Mouse (Mus musculus) kidney, embryonic 14.5 days (tissue): ENCODE data around the gene Rasgrp4. TPM values are rescaled to one million over a fixed set of nuclear protein-coding genes. Genes with fewer than 3 reads are reported as not detected.

ENCODE experiments used
- ATAC-seq: fragments of 200-750 bp; cut with Nextera tagmentation; 2 replicates; pipeline ENCODE4 v1.8.0; 2017; ENCODE audit warnings: moderate number of reproducible peaks, mild to moderate bottlenecking, moderate TSS enrichment, moderate library complexity; ENCODE audit not compliant: low FRiP score, low TSS enrichment
- H3K27ac ChIP-seq: fragments of 300-500 bp; sonication (generic); 2 replicates; pipeline ENCODE4 v1.5.1; 2014; ENCODE audit warnings: low read depth, mild to moderate bottlenecking, low read length, moderate library complexity, mixed read lengths
- H3K27me3 ChIP-seq: fragments of 300-500 bp; sonication (generic); 2 replicates; pipeline ENCODE4 v1.6.1; 2014; ENCODE audit warnings: mild to moderate bottlenecking, low read length; ENCODE audit not compliant: control insufficient read depth, insufficient read depth
- H3K36me3 ChIP-seq: fragments of 300-500 bp; sonication (generic); 2 replicates; pipeline ENCODE4 v1.6.1; 2014; ENCODE audit warnings: low read length, mixed read lengths; ENCODE audit not compliant: control insufficient read depth, insufficient read depth
- H3K4me1 ChIP-seq: fragments of 300-500 bp; sonication (generic); 2 replicates; pipeline ENCODE4 v1.6.1; 2014; ENCODE audit warnings: low read length, mixed read lengths; ENCODE audit not compliant: control insufficient read depth, insufficient read depth
- H3K4me2 ChIP-seq: fragments of 300-500 bp; sonication (generic); replicated peaks from 2 replicates; pipeline ENCODE4 v1.6.1; 2014; ENCODE audit warnings: low read depth, mild to moderate bottlenecking, low read length
- H3K4me3 ChIP-seq: fragments of 300-500 bp; sonication (generic); 2 replicates; pipeline ENCODE4 v1.5.1; 2014; ENCODE audit warnings: mild to moderate bottlenecking, low read length
- H3K9ac ChIP-seq: fragments of 300-500 bp; sonication (generic); 2 replicates; pipeline ENCODE4 v1.6.1; 2014; ENCODE audit warnings: low read depth, mild to moderate bottlenecking, low read length, moderate library complexity
- H3K9me3 ChIP-seq: fragments of 300-500 bp; sonication (generic); 2 replicates; pipeline ENCODE4 v1.6.1; 2016; ENCODE audit warnings: low read length; ENCODE audit not compliant: control insufficient read depth
- WGBS: fragments of 180-500 bp; shearing (Covaris S2); extraction: QIAGEN DNeasy Blood & Tissue Kit; methylation state at CpG from one replicate; pipeline ENCODE4 v1.1.7; 2014; 5-methylcytosine and 5-hydroxymethylcytosine counted together
- polyA plus RNA-seq: library from polyadenylated mRNA; unstranded; fragments of >200 nt; fragmentation: Nextera tagmentation; extraction: Ambion mirVana; gene quantifications from 2 replicates; pipeline ENCODE4 v1.2.1, GENCODE M21; 2014

The Rasgrp4 gene
- polyA plus RNA-seq, 1 experiment from 2014 or later = 0.68 TPM

GRCm38 (mm10) chr7:29119526-29119925, 15.1 kb upstream of the Rasgrp4 start:
- 79% methylated on average over 1 of the region's 1 CpGs for WGBS
- H3K4me3 ChIP-seq = no peak overlapping the region
- no peaks in the 10 kb centered on the region for H3K36me3 ChIP-seq
- H3K27me3 ChIP-seq = no peaks in the 10 kb centered on the region
- H3K4me1 ChIP-seq = 0 out of 2 replicates have a peak, but pooled peaks cover 7% of the 10 kb centered on the region
- no peak overlapping the region for H3K9ac ChIP-seq
- H3K27ac ChIP-seq = no peak overlapping the region
- no peak for ATAC-seq
- H3K9me3 ChIP-seq = no peaks in the 10 kb centered on the region
- no peak overlapping the region for H3K4me2 ChIP-seq

DNA sequence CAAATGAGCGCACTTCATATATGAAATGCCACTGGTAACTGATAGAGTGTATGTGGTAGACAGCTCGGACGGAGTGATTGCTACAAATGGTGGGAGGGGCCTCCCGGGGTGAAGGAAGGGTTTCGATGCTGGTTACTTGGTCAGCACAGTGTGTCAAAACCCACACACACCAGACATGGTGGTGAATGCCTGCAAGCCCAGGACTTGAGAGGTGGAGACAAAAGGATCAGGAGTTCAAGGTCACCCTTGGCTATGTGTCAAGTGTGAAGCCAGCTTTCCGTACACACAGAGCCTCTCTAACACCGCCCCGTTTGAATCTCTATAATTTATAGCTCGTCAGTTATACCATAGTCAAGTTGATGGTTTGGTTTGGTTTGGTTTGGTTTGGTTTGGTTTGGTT, 11.8 kb upstream of the Rasgrp4 start:
- 87% methylated on average over 9 of the region's 9 CpGs for WGBS
- H3K27me3 ChIP-seq = no peaks in the 10 kb centered on the region

DNA sequence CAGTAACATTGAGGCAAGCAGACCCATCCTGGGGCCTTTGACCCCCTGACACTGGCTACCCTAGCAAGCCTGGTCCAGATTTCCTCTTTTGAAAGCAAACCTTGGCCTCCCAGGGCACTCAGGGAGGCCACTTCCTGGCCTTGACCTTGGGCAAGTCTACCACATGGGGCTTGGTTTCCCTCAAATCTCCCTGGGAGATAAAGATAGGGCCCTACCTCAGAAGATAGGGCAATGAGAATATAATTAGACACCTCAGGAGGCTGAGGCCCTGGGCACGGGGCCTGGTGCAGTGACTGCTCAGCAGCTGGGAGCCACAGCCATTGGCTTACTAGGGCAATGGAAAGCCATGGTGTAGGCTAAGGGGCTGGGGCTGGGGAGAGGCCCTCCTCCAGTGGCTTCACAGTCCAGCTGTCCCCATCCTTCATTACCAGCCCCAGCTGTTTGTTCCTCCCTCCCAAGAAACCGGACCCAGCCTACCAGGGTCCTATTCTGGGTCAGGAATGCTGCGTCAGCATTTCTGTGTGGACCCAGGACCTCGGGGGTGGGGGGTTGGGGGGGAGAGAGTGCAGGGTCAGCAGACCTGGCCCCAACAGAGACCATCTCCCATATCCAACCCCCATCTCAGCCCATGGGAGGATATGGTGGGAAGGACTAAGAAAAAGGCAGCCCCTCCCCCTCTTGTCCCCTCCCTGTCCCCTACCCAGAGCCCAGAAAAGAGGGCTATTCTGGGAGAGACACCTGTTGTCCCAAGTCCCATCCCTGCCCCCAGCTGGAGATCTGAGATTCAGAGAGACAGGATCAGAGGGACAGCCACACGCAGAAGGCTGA, 10.9 kb upstream of the Rasgrp4 start:
- H3K27me3 ChIP-seq = no peaks in the 10 kb centered on the region
- 32% methylated on average over 5 of the region's 5 CpGs for WGBS
- no peak overlapping the region for H3K9ac ChIP-seq
- ATAC-seq = peak; percentile 40; the same call in 1 of the 2 replicates
- H3K4me1 ChIP-seq = peaks cover 18% of the 10 kb centered on the region; the same call in 1 of the 2 replicates
- H3K9me3 ChIP-seq = no peaks in the 10 kb centered on the region
- no peak overlapping the region for H3K27ac ChIP-seq
- H3K4me2 ChIP-seq = no peak overlapping the region
- no peaks in the 10 kb centered on the region for H3K36me3 ChIP-seq
- no peak overlapping the region for H3K4me3 ChIP-seq

More for the DNA sequence above, 11.8 kb upstream of the Rasgrp4 start:
- no peaks in the 10 kb centered on the region for H3K9me3 ChIP-seq
- ATAC-seq = no peak
- H3K9ac ChIP-seq = no peak overlapping the region
- H3K4me1 ChIP-seq = peaks cover 18% of the 10 kb centered on the region; the same call in 1 of the 2 replicates
- H3K36me3 ChIP-seq = no peaks in the 10 kb centered on the region
- H3K4me3 ChIP-seq = no peak overlapping the region
- H3K4me2 ChIP-seq = no peak overlapping the region
- no peak overlapping the region for H3K27ac ChIP-seq

DNA sequence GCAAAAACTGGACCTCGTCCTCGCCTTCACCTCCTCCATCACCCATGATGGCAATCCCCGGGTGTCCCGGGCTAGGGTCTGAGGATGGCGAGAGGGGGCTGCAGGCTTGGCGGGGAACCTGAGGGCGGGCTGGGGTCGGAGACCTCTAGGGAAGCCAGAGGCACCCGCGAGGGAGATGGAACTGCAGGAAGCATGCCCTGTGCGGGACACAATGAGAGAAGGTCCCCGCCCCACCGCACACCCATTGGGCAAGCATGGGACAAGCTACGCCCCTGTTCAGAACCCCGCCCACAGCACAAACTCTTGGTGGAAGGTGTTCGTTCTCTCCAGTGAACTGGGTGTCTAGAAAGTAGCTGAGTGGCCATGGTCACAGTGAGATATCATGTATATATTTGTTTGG, 9.7 kb upstream of the Rasgrp4 start, which contains the start of gene Ryr1:
TSS of gene Ryr1 (minus strand) at position 210 of the 400 bp plus-strand sequence.
- under 1% methylated on average over 16 of the region's 16 CpGs for WGBS
- peaks cover 18% of the 10 kb centered on the region; the same call in 1 of the 2 replicates for H3K4me1 ChIP-seq
- peak; percentile 84 for ATAC-seq
- peak within 1 kb of the TSS; percentile 63; the same call in 1 of the 2 replicates for H3K9ac ChIP-seq
- no peak within 1 kb of the TSS for H3K27ac ChIP-seq
- peak within 1 kb of the TSS; percentile 44 for H3K4me3 ChIP-seq
- no peaks in the 10 kb centered on the region for H3K36me3 ChIP-seq
- H3K9me3 ChIP-seq = no peaks in the 10 kb centered on the region
- peak within 1 kb of the TSS; percentile 87 for H3K4me2 ChIP-seq
- no peaks in the 10 kb centered on the region for H3K27me3 ChIP-seq

DNA sequence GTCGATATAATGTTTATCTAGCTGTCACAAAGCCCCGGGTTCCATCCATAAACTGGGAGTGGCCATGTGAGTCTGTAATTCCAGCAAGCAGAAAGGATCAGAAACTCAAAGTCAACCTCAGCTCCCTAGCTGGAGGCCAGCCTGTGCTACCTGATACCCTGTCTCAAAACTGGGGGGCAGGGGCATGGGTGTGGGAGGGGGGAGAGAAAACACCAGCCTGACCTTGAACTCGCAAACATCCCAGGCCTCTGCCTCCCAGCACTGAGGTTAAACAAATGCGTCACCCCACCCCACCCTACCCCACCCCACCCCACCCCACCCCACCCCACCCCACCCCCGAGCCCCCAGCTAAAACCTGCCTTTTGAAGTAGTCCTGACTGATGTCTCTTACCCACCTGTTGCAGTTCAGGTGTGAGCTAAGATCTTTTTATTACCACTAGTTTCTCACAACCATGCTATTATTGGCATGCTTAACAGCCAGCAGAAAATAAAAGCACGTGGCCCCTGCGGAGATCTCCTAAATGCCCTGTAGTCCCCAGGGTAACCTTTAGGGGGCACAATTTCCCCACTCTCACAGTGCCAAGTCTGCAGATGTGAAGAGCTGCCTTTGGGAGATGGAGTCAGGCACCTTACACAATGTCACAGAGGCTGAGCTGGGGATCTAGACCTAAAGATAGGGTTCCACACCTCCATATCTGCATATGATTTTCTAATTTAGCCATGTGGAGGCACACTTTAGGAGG, 8.3 kb upstream of the Rasgrp4 start:
- no peak for ATAC-seq
- no peak overlapping the region for H3K4me2 ChIP-seq
- 9% methylated on average over 7 of the region's 7 CpGs for WGBS

GRCm38 (mm10) chr7:29128725-29129124, 5.9 kb upstream of the Rasgrp4 start:
- no peak for ATAC-seq

More for the DNA sequence above, 8.3 kb upstream of the Rasgrp4 start:
- Histone ChIP-seq H3K9me3 (no peaks in the 10 kb centered on the region), H3K27ac (no peak overlapping the region), H3K27me3 (no peaks in the 10 kb centered on the region), H3K4me3 (no peak overlapping the region), H3K4me1 (peaks cover 18% of the 10 kb centered on the region; the same call in 1 of the 2 replicates), H3K9ac (no peak overlapping the region), H3K36me3 (no peaks in the 10 kb centered on the region)

DNA sequence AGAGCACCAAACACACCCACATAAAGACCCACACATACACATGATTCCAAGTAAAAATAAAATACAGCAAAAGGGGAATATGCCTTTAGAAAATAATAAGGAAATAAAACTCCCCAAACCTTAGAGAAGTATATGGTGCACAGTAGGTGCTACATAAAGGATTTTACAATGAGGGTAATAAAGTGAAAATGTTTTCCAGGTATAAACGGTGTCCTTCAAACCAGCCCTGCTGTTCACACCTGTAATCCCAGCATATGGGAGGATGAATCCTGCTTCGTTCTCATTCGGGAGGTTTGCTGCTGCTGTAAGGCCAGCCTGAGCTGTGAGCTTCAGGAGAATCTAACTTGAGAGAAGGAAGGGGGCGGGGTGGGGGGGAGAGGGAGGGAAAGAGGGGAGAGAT, 421 bp upstream of the Rasgrp4 start:
- H3K27me3 ChIP-seq = no peaks in the 10 kb centered on the region
- H3K9me3 ChIP-seq = no peaks in the 10 kb centered on the region
- H3K4me3 ChIP-seq = peak overlapping the region; percentile 30
- WGBS = 2% methylated on average over 4 of the region's 4 CpGs
- no peaks in the 10 kb centered on the region for H3K36me3 ChIP-seq
- no peak overlapping the region for H3K27ac ChIP-seq
- H3K4me2 ChIP-seq = peak overlapping the region; percentile 58
- no peak for ATAC-seq
- peaks cover 4% of the 10 kb centered on the region; the same call in 1 of the 2 replicates for H3K4me1 ChIP-seq
- no peak overlapping the region for H3K9ac ChIP-seq

More at GRCm38 (mm10) chr7:29128725-29129124, 5.9 kb upstream of the Rasgrp4 start:
- H3K4me2 ChIP-seq = no peak overlapping the region
- H3K27me3 ChIP-seq = no peaks in the 10 kb centered on the region
- no peak overlapping the region for H3K4me3 ChIP-seq
- WGBS = 75% methylated on average over 2 of the region's 2 CpGs
- no peaks in the 10 kb centered on the region for H3K36me3 ChIP-seq
- peaks cover 16% of the 10 kb centered on the region; the same call in 1 of the 2 replicates for H3K4me1 ChIP-seq
- no peaks in the 10 kb centered on the region for H3K9me3 ChIP-seq
- no peak overlapping the region for H3K27ac ChIP-seq
- no peak overlapping the region for H3K9ac ChIP-seq

- Histone ChIP-seq H3K9ac (no peak overlapping the region), H3K4me3 (no peak overlapping the region), H3K9me3 (no peaks in the 10 kb centered on the region), H3K27ac (no peak overlapping the region), H3K36me3 (no peaks in the 10 kb centered on the region), H3K4me1 (peaks cover 4% of the 10 kb centered on the region; the same call in 1 of the 2 replicates), H3K4me2 (no peak overlapping the region), H3K27me3 (no peaks in the 10 kb centered on the region)
- WGBS = 49% methylated on average over 16 of the region's 16 CpGs
- ATAC-seq = no peak
These were observed 2.8 kb downstream of the Rasgrp4 start for GRCm38 (mm10) chr7:29137429-29137828.
